Mouse (Mus musculus) adrenal gland, adult 18-20 months (tissue): ENCODE results near the gene Gm26741. TPM values are rescaled to one million over a fixed set of nuclear protein-coding genes. Genes with fewer than 3 reads are reported as not detected.
"Not testable (repeated sequence)": the region's sequence is repeated elsewhere in the genome, so short reads cannot be mapped to it uniquely, and the experiment has no call there.

Experiments used
- DNase-seq, 2 experiments: peaks; one replicate each; pipeline ENCODE4 v3.0.0; 2021 to 2022; ENCODE audit warnings: low spot score in 2 of 2
- long read RNA-seq, 2 experiments: library from polyadenylated mRNA; stranded (forward); transcript quantifications; one replicate each; pipeline ENCODE4 v2.0.0; 2021
- total RNA-seq, 2 experiments: library from RNA; stranded (reverse); gene quantifications; 1 replicate in 1 of 2; 2 replicates in 1 of 2; pipeline ENCODE4 v1.2.3; 2021

Gene Gm26741
- not detected for total RNA-seq
- long read RNA-seq, experiment 1: 0 reads
- long read RNA-seq, experiment 2: 0 reads

DNA sequence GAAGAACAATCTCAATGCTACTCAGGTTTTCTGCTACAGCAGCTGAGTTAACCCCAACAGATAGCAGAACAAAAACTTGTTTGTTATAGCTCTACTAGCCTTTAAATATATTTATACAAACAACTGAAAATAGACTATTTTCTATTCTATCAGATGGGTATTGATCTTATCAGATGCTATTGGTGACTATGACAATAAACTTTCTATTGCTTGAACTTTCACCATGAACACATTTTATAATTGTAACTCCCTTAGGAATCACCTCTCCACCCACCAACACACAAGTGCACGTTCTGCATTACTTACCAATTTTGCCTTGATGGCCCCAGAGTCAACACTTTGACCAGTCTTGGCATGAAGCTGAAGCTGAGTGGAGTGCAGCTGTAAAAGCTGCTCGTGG is at the start of gene Gm26741:
Gm26741 (plus strand) TSS at position 301 of the 400 bp plus-strand sequence.
- DNase-seq: no peak

DNA sequence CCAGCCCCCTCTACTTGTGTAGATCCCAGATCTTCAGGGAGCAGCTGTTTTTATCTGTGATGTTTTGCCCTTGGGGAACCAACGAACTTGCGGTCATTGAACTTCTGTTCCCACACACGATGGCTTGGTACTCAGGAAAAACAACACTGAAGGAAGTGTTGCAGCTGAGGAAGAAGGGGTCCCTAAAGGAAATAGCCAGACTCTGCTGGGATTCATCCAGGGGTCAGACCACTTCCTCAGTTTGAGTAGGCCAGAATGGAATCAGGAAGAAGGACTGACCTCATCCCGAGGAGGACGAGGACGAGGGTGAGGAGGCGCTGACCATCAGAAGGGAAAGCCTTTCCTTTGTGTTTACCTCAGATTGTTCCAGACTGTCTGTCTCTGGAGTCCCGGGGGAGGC is 49.4 kb upstream of the Gm26741 start:
- DNase-seq: no peak

DNA sequence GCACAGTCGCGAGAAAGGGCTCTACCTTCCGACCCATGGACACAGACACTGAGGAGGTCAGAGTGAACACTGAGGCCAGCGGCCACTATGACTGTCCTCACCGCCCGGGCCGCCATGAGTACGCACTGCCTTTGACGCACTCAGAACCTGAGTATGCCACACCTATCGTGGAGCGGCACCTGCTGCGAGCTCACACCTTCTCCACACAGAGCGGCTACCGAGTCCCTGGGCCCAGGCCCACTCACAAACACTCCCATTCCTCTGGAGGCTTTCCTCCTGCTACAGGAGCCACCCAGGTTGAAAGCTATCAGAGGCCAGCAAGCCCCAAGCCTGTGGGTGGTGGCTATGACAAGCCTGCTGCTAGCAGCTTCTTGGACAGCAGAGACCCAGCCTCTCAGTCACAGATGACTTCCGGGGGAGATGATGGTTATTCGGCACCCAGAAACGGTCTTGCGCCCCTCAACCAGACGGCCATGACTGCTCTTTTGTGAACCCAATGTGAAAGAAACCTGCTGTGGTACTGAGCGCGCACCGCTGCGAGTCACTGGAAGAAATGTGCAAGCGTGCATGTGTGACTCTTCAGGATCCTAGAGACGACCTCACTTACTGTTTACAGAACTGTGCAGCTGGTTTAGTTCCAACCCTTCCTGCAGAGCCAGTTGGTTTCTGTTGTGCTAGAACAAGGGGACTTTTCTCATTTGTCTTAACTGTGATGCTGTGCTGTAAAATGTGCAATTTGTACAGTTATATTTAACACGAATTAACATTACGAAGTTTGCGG is 38.9 kb upstream of the Gm26741 start:
- DNase-seq: no peak

DNA sequence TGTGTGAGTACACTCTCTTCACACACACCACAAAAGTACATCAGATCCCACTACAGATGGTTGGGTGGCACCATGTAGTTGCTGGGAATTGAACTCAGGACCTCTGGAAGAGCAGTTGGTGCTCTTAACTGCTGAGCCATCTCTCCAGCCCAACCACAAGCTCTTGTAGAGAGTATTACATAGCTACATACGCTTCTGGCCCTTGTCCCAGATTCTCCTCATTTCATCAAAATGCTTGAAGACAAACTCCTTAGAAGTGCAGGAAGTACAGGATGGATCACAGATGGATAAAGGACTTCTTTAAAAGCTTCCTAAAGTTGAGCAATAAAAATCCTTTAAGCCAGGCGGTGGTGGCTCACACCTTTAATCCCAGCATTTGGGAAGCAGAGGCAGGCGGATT is 36.6 kb upstream of the Gm26741 start:
- DNase-seq: no peak

DNA sequence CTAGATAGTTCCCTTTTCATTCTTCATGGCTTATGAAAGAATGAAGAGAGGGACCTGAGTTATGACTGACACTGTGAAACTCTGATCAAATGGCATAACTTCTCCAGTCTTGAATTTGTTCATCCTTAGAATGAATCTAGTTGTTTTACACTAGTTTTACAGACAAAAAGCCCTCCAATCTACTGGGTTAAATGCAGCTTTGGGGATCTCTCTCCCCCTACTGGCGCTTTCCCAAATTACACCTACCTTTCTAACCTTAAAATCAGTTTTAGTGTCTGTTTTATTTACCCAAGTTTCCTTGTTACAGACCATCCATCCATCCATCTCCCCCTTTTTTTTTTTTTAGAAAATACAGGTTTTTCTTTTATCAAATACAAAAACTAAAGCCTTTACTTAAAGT is 27.6 kb upstream of the Gm26741 start:
- peak; percentile 24 to 26 for DNase-seq

DNA sequence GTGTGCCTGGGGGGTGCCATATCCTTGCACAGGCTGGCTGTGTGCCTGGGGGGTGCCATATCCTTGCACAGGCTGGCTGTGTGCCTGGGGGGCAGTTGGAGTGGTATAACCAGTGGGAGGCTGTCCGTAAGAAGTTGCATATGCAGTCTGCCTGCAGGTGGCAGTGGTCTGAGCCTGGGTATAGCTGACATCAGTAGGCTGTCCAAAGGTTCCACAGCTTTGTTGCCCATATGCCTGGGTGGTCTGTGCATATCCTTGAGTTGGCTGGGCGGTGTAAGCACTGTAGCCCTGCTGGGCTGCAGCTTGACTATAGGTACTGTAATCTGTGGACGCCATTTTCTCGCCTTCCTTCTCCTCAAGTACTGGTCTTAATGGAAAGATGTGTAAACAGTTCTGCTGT is 15.2 kb upstream of the Gm26741 start:
- DNase-seq: not testable (repeated sequence)

DNA sequence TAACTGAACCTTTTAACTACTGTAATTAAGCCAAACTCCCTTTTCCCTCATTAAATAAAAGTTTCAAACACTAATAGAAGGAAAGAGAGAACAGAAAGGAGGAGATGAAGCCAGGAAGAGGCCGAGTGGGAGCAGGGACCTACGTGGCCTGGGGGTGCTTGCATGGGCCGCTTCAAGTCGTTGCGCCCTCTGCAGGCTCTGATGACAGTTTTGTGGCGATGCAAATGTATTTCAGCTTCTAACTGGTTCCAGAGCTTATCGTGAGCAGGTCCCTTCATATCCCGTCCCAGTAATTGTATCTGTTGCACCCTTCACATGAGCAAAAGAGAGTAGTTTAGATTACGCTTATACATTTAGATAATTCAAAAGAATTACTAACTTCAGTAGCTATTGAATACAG is 5.4 kb upstream of the Gm26741 start:
- no peak for DNase-seq

DNA sequence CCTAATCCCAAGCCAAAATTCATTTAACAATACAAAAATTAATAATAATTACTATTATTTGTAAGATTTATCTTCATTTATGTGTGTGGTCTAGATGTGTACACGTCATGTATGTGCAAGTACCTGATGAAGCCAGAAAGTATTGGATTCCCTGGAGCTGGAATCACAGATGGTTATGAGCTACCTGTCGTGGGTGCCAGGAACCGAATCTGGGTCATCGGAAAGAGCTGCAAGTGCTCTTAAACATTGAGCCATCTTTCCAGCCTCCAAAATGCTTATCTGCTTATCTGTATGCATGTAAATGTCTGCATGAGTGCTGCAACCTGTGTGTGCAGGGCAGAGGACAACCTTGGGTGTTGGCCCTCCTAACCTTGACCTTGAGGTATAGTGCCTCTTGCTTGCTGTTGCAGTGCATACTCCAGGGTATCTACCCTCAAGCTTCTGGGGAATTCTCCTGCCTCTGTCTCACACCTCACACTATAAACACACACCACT is 1.7 kb downstream of the Gm26741 start:
- DNase-seq: no peak

DNA sequence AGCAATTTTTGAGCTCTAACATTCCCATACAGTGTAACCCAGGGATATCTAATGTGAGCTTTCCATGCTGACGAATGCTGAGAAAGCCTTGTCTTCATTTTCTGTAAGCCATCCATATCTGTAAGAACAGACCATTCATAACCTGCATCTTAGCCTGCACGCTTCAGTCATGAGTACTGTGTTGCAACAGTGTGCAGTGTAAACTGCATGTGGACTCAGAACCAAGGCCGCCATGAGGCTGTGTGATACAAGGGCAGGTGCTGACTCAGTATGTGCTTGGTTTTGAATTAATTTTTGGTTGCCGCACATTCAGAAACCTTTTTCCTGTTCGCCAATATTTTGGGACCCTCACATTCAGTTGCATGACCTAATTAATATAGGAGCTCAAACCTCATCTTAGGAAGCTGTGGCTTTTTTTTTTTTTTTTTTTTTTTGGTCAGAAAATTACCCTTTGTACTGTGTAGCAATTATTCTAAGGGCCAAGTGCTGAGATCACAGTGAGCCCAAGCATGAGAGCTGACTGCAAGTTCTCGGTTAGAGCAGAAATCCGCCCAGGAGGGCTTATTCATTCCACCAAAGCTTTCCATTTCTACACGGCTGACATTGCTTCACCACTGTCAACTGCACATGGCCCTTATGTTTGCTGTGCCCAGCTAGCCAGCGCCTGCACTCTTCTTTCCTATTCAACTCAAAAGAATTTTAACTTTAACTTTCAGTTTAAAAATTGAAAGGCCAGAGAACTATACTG is 2.5 kb downstream of the Gm26741 start:
- DNase-seq: no peak

DNA sequence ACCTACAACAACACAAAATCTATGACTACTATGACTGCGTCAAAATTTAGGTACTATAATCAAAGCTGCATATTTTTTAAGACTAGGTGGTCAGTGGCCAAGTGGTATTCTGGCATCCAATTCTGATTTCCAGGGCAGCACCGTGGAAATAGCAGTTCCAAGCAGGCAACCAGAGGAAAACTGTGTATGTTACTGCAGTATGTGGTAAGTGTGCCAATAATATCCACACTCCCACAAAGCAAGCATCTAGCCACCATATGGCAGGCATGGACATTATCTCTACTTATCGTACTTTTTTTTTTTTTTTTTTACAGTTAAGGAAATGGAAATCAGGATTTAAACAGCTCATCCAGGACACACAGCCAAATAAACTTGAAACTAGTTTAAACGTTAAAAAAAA is 9.8 kb downstream of the Gm26741 start:
- DNase-seq: no peak

DNA sequence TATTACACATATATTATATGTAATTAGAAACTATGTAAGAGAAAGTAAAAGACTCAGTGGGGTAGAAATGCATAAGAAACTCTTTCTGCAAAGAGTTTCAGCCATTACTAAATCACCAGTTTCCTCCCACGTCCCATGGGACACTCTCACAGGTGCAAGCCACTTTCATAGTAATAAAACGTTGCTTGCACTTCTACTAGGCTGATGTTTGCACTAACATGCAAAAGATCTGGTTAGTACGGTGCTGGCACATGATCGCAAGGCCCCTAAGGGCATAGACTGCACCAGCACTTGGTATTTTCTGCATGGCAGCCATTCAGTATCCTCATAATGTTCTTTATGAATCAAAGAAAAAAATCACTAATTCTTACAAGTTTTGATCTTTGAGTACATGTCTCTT is 15.3 kb downstream of the Gm26741 start:
- no peak for DNase-seq

DNA sequence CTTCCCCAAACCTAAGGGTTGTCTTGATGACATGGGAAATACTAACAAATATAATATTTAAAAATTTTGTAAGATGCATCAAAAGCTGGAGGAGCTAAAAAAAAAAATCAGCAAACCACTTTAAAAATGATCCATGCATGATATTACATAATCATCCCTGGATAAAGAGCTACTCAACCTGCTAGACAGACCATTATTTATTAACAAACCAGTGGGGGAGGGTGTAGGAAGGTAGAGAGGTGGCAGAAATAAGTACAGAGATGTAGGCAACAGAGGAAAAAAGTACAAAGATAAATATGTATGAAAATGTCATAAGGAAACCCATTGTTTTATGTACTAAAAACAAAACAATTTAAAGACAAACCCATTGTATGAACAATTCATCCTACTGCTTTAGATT is 16.1 kb downstream of the Gm26741 start:
- DNase-seq: no peak

DNA sequence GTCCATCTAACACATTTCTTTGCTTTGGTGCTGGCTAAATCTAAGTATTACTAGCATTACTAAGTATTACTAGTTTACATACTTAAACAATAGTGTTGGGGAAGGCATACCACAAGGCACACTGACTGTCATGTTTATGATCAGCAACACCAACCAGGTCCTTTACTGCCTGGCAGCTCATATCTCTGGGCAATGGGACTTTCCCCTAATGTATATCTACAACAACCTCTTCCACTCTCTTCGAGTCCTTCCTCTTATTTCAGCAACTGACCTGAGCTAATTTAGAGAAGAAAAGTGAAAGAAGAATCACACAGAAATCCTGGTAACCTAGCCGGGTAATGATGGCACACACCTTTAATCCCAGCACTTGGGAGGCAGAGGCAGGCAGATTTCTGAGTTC is 17.9 kb downstream of the Gm26741 start:
- no peak for DNase-seq

DNA sequence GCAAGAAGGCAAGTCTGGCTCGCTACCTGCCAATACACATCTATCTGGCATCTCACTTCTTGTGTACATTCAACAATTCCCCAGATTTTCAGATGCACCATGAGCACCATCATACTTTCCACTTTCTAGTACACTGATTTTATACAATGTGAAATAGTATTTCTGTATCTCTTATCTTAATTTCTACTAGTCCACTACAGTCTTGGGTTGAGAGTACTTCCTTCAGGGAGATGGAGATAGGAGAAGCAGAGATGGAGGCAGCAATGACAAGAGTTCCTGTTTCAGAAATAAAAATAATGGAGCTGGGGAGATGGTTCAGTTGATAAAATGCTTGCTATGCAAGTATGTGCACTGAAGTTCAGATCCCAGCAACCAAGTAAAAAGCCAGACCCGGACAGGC is 19.2 kb downstream of the Gm26741 start:
- DNase-seq: no peak

DNA sequence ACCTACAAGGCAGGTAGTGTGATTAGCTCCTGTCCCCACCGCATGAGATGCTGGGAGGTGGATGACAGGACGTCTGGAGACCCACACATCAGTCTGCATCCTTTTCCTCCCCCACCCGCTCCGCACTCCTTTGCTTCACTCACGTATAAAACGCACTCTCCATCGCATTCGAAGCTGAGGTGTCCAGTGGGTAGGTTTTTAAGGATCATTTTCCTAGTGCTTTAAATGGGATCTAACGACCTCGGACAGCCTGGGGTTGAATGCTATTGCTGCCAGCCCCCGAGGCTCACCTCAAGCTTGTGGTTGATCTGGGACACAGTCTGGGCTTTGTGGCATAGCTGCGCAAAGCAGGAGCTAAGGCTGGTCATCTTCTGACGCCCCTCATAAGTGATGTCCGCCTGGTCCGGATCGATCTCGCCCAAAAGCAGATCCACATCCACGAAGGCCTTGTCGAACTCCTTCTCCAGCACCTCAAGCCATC is 22.8 kb downstream of the Gm26741 start:
- DNase-seq: no peak

DNA sequence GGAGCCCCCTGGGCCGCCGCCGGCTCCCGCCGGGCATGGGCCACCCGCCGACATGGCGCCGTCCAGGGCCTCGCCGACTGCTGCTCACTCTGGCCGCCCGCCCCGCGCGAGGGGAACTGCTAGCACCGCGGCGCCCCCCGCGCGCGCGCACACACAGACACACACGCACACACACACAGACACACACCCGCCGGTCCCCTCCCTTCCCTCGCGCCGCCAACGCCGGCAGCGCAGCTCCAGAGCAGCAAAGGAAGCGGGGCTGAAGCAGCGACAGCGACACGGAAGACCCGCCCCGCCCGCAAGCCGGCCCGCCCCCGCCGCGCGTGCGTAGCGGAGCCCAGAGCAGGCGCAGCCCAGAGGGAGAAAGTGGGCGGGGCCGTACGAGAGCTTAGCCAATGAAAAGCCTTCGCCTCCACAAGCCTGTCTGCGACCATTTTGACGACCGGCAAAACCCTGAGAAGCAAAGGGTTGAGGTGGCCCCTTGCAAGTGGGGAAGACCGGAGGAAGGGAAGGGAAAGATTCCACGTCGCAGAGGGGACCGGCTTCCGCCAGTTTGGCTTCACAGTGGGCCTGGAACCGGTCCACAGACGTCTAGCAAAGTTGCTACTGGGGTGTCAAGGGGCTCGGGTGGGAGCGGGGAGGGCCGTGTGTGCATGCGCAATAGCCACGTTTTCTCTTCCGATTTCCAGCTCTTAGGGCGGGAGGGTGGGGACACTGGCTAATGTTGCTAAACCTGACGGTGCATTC is 23.5 kb downstream of the Gm26741 start, which contains the start of gene Gopc:
Gopc (minus strand) TSS at position 280 of the 747 bp plus-strand sequence.
- peak; percentile 95 to 96 for DNase-seq

DNA sequence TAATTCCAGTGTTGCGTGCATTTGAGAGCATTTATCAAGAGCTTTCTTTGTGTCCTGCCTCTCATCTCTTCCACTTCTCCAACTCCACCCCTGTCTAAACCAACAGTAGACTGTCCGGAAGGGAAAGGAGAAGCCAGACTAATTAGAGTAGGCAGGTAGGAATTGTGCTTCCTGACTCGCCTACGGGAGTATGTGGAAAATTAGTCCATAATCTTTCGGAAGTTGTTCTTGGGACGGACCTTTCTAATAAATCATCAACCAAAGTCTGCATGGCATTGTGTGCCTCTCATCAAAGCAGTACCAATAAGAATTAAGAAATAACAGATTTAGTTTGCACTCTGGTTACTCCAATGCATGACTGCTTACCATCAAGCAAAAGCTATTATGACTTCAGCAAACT is 24.5 kb downstream of the Gm26741 start:
- DNase-seq: no peak

DNA sequence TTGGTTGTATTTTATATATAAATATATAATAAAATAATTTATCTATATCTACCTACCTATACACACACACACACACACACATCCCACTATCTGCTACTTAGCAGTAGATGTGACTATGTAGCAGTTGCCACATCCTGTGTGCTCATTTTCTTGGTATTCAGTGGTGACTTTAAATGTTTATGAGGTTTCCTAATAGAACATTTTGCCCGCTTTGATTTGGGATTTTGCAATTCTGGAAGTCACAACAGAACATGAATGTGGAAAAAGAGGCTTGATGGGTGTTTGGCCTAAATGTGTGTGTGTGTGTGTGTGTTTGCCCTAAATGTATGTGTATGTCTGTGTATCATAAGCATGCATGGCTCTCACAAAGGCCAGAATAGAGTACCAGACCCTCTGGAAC is 25.0 kb downstream of the Gm26741 start:
- no peak for DNase-seq

DNA sequence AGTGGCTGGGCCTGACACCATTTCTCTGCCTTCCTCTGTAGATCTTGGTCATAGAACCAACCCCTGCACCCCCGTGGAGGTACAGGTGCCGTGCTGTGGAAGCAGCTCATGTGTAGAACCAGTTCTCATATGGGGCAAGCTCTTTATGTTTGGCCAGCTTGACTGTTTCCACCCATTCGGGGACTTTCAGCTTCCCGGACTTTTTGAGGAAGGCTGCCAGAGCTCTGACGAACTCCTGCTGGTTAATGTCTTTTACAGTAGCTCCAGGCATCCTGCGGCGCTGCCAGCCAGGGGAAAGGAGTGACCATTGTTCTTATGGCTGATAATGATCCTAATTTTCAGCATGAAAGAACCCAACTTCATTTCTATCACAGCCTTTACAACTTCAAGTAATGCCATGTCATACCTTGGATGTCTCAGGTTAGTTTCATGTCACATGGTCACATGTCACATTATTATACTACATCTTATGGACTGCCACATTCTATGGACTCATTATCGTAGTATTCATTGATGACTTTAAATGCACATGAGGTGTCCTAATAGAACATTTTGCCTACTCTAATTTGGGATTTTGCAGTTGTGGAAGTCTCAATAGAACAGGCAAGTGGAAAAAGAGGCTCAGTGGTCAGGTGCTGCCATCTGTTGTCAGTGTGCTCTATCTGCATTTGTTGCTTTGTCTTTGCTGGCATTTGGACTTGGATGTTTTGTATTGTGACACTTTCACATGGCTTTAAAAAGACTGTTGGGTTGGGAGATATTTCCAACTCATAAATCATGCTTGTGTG is 26.4 kb downstream of the Gm26741 start:
- DNase-seq: peak; percentile 20 to 41

DNA sequence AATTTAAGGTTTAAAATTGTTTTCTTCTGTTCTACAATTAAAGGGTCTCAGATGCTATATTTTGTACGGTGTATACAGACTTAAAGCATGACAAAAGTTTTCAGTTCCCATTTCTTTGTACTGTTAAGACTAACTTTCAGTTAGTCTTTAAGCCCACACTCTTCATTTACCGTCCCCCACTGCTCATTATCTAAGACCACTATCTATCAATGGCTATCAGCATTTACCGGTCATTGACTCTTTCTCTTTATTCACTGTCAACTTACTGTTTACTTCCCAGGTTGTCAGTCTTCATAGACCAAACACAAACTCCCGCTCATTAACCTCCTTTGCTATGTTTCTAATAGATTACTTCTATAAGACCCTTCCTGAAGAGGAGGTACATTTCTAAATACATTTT is 28.6 kb downstream of the Gm26741 start:
- DNase-seq: no peak
